Mouse (Mus musculus) heart, embryonic 11.5 days (tissue): ENCODE results near the gene Cox19. TPM values are rescaled to one million over a fixed set of nuclear protein-coding genes. Genes with fewer than 3 reads are reported as not detected.
A peak's percentile ranks its signal among the peaks of the same experiment; 100 is the strongest.

ENCODE experiments used
- ATAC-seq: fragments of 200-750 bp; cut with Nextera tagmentation; replicated peaks from 2 replicates; pipeline ENCODE4 v1.8.0; 2017; ENCODE audit warnings: moderate library complexity; ENCODE audit not compliant: insufficient number of reproducible peaks, low FRiP score, low TSS enrichment
- H3K27ac ChIP-seq: fragments of 300-500 bp; sonication (generic); 2 replicates; pipeline ENCODE4 v1.5.1; 2014; ENCODE audit warnings: mild to moderate bottlenecking, low read depth, low read length
- H3K27me3 ChIP-seq: fragments of 300-500 bp; sonication (generic); 2 replicates; pipeline ENCODE4 v1.6.1; 2014; ENCODE audit warnings: mild to moderate bottlenecking, low read length, mixed read lengths; ENCODE audit not compliant: control insufficient read depth, insufficient read depth
- H3K36me3 ChIP-seq: fragments of 300-500 bp; sonication (generic); 2 replicates; pipeline ENCODE4 v1.6.1; 2014; ENCODE audit warnings: mild to moderate bottlenecking, low read length, moderate library complexity, mixed read lengths; ENCODE audit not compliant: control insufficient read depth, insufficient read depth
- H3K4me1 ChIP-seq: fragments of 300-500 bp; sonication (generic); 2 replicates; pipeline ENCODE4 v1.6.1; 2014; ENCODE audit warnings: low read length; ENCODE audit not compliant: control insufficient read depth, insufficient read depth
- H3K4me2 ChIP-seq: fragments of 300-500 bp; sonication (generic); 2 replicates; pipeline ENCODE4 v1.6.1; 2014; ENCODE audit warnings: mild to moderate bottlenecking, moderate library complexity
- H3K4me3 ChIP-seq: fragments of 300-500 bp; sonication (generic); 2 replicates; pipeline ENCODE4 v1.5.1; 2014; ENCODE audit warnings: low read depth, low read length
- H3K9ac ChIP-seq: fragments of 300-500 bp; sonication (generic); 2 replicates; pipeline ENCODE4 v1.6.1; 2014; ENCODE audit warnings: mild to moderate bottlenecking, low read depth, low read length, moderate library complexity
- H3K9me3 ChIP-seq: fragments of 300-500 bp; sonication (generic); replicated peaks from 2 replicates; pipeline ENCODE4 v1.6.1; 2016; ENCODE audit warnings: low read length; ENCODE audit not compliant: control insufficient read depth
- WGBS: fragments of 180-500 bp; shearing (Covaris S2); extraction: QIAGEN DNeasy Blood & Tissue Kit; methylation state at CpG from one replicate; pipeline ENCODE4 v1.1.7; 2014; ENCODE audit not compliant: insufficient replicate concordance; 5-methylcytosine and 5-hydroxymethylcytosine counted together
- polyA plus RNA-seq: library from polyadenylated mRNA; unstranded; fragments of >200 nt; fragmentation: Nextera tagmentation; extraction: Ambion mirVana; gene quantifications from 2 replicates; pipeline ENCODE4 v1.2.1, GENCODE M21; 2014

The Cox19 gene
- polyA plus RNA-seq = 85.3 and 95.2 TPM in 2 replicates

- no peak for ATAC-seq
- H3K4me2 ChIP-seq = no peak within 1 kb of the TSS
- no peak within 1 kb of the TSS for H3K27ac ChIP-seq
These were observed at the start of gene Cox19 for GRCm38 (mm10) chr5:139351134-139351533. Gene Cox19 (minus strand): TSS chr5:139351418.

GRCm38 (mm10) chr5:139399991-139400390 lies 48.8 kb upstream of the Cox19 start:
- Histone ChIP-seq H3K4me2 (no peak overlapping the region), H3K27me3 (no peaks in the 10 kb centered on the region), H3K9ac (no peak overlapping the region), H3K36me3 (no peaks in the 10 kb centered on the region), H3K4me1 (peaks cover 20% of the 10 kb centered on the region), H3K4me3 (no peak overlapping the region), H3K9me3 (no peaks in the 10 kb centered on the region), H3K27ac (no peak overlapping the region)
- 79% methylated on average over 14 of the region's 14 CpGs for WGBS
- ATAC-seq = no peak

More at GRCm38 (mm10) chr5:139351134-139351533, at the start of gene Cox19:
- H3K4me1 ChIP-seq = no peaks in the 10 kb centered on the region; the same call in 1 of the 2 replicates
- 0 out of 2 replicates have a peak within 1 kb of the TSS, but pooled peaks have one; percentile 18 for H3K9ac ChIP-seq
- no peaks in the 10 kb centered on the region for H3K9me3 ChIP-seq
- H3K27me3 ChIP-seq = peaks cover 33% of the 10 kb centered on the region
- no peak within 1 kb of the TSS for H3K4me3 ChIP-seq
- WGBS = 34% methylated on average over 5 of the region's 5 CpGs
- H3K36me3 ChIP-seq = no peaks in the 10 kb centered on the region

- Histone ChIP-seq H3K9ac (no peak overlapping the region), H3K36me3 (no peaks in the 10 kb centered on the region), H3K27me3 (no peaks in the 10 kb centered on the region), H3K4me2 (no peak overlapping the region), H3K4me1 (peaks cover 15% of the 10 kb centered on the region), H3K4me3 (no peak overlapping the region), H3K27ac (no peak overlapping the region), H3K9me3 (no peaks in the 10 kb centered on the region)
- no peak for ATAC-seq
- WGBS = 72% methylated on average over 5 of the region's 5 CpGs
These were observed 47.6 kb upstream of the Cox19 start for GRCm38 (mm10) chr5:139398786-139399185.

GRCm38 (mm10) chr5:139397959-139398753 lies 46.9 kb upstream of the Cox19 start:
- no peaks in the 10 kb centered on the region for H3K9me3 ChIP-seq
- no peak overlapping the region for H3K4me3 ChIP-seq
- no peaks in the 10 kb centered on the region for H3K27me3 ChIP-seq
- H3K4me2 ChIP-seq = no peak overlapping the region
- no peak overlapping the region for H3K27ac ChIP-seq
- WGBS = 20% methylated on average over 5 of the region's 5 CpGs
- no peaks in the 10 kb centered on the region for H3K36me3 ChIP-seq
- peaks cover 15% of the 10 kb centered on the region for H3K4me1 ChIP-seq
- no peak overlapping the region for H3K9ac ChIP-seq
- peak; percentile 39; the same call in 1 of the 2 replicates for ATAC-seq

- Histone ChIP-seq H3K27me3 (no peaks in the 10 kb centered on the region), H3K9me3 (no peaks in the 10 kb centered on the region), H3K9ac (no peak overlapping the region), H3K4me2 (no peak overlapping the region), H3K4me3 (no peak overlapping the region), H3K27ac (no peak overlapping the region), H3K36me3 (no peaks in the 10 kb centered on the region), H3K4me1 (peaks cover 15% of the 10 kb centered on the region)
- no peak for ATAC-seq
- WGBS = 81% methylated on average over 4 of the region's 4 CpGs
These were observed 46.2 kb upstream of the Cox19 start for GRCm38 (mm10) chr5:139397359-139397916.

- WGBS = 90% methylated on average over 4 of the region's 4 CpGs
- no peak overlapping the region for H3K4me3 ChIP-seq
- H3K4me1 ChIP-seq = peaks cover 24% of the 10 kb centered on the region
- H3K27ac ChIP-seq = no peak overlapping the region
- no peak overlapping the region for H3K4me2 ChIP-seq
- no peak overlapping the region for H3K9ac ChIP-seq
- no peaks in the 10 kb centered on the region for H3K9me3 ChIP-seq
- ATAC-seq = no peak
- no peaks in the 10 kb centered on the region for H3K27me3 ChIP-seq
- H3K36me3 ChIP-seq = no peaks in the 10 kb centered on the region
These were observed 44.3 kb upstream of the Cox19 start for GRCm38 (mm10) chr5:139395528-139395927.

- H3K9me3 ChIP-seq = no peaks in the 10 kb centered on the region
- H3K27ac ChIP-seq = no peak overlapping the region
- 58% methylated on average over 7 of the region's 7 CpGs for WGBS
- no peaks in the 10 kb centered on the region for H3K36me3 ChIP-seq
- H3K4me2 ChIP-seq = no peak overlapping the region
- no peak overlapping the region for H3K4me3 ChIP-seq
- peaks cover 30% of the 10 kb centered on the region for H3K4me1 ChIP-seq
- H3K27me3 ChIP-seq = no peaks in the 10 kb centered on the region
- H3K9ac ChIP-seq = no peak overlapping the region
- no peak for ATAC-seq
These were observed 43.2 kb upstream of the Cox19 start for GRCm38 (mm10) chr5:139394399-139394798.

- Histone ChIP-seq H3K9ac (no peak overlapping the region), H3K9me3 (no peaks in the 10 kb centered on the region), H3K4me2 (no peak overlapping the region), H3K27me3 (no peaks in the 10 kb centered on the region), H3K27ac (no peak overlapping the region), H3K4me1 (peaks cover 36% of the 10 kb centered on the region), H3K4me3 (no peak overlapping the region), H3K36me3 (no peaks in the 10 kb centered on the region)
- no peak for ATAC-seq
- 94% methylated on average over 16 of the region's 16 CpGs for WGBS
These were observed 42.0 kb upstream of the Cox19 start for GRCm38 (mm10) chr5:139393197-139393588.
